Mouse (Mus musculus): ENCODE data around the gene Sh3glb1.

DNA sequence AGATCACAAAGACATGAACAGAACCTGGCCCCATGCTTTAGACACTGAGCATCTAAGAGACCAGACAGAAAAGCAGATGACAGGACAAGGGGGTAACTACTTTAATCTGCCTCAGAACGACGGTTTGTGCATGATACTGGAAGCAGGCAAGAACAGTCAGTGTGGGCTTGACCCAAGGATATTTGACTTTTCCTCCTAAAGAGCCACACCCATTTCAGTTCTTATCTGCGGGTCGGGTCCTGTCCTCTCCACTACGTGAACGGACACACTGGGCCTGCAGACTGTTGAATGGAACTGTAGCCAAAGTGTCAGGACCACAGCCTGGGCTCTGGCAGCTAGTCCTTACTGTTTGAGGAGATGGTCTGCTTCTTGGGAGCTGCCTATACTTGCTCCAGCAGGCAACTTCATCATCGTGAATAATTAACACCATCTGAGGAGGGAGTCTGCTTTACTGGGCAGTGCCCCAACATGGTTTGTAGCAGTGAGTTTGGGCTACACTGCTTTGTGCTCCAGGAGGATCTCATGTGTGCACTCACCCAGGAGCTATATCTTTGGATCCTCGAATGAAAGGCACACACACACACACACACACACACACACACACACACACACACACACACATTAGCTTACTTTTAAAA lies 57.8 kb downstream of the Sh3glb1 start:
- TF ChIP-seq CTCF (IDR thresholded peaks at IDR 0.05; ENCODE audit: borderline replicate concordance, control insufficient read depth, extremely low read depth, insufficient read depth, low read length, poor library complexity) (no peak), POLR2A (IDR thresholded peaks at IDR 0.05; ENCODE audit: control insufficient read depth, extremely low read depth, insufficient read depth, low read length, poor library complexity) (no peak)
